9 mouse cellular contexts compared by ENCODE assay signal in genomic region chr5:131429563-131429962, GRCm38 (mm10).
DNase-seq lines count a peak whose midpoint lies in the region; ATAC-seq and TF ChIP-seq lines count a peak whose summit lies in the region.
"Had no signal": no experiment of that assay in that cellular context is flagged by ENCODE, and none has a peak within 500 bp of the region (broad histone marks: within the 10 kb centered on the region; RNA-seq: fewer than 3 reads in every experiment).

No protein-coding gene starts in this region.

- no peak overlapping the region for H3K4me2 ChIP-seq in forebrain, postnatal 0 days (ENCODE audit: low read depth)
- H3K4me2 ChIP-seq in forebrain, embryonic 15.5 days (replicated peaks), result no peak overlapping the region

- no peak overlapping the region for H3K27ac ChIP-seq in forebrain, postnatal 0 days (ENCODE audit: low read depth, low read length)
- H3K27ac ChIP-seq in forebrain, embryonic 15.5 days (replicated peaks), result no peak overlapping the region

- peak; percentile 23; the same call in 1 of the 2 replicates for ATAC-seq in forebrain, postnatal 0 days
- no peak; the same call in 1 of the 2 replicates for ATAC-seq in forebrain, embryonic 15.5 days (replicated peaks)
- 0 out of 2 replicates have a peak, but pooled peaks have one; percentile 45 for ATAC-seq in common myeloid progenitor, adult 5-6 weeks (replicated peaks; ENCODE audit: low read depth, poor library complexity, severe bottlenecking)

- no peak overlapping the region for H3K9ac ChIP-seq in forebrain, postnatal 0 days
- no peak overlapping the region for H3K9ac ChIP-seq in forebrain, embryonic 15.5 days (replicated peaks)

- TF ChIP-seq POLR2A in lung, adult 2 months (IDR thresholded peaks at IDR 0.05; ENCODE audit: borderline replicate concordance, extremely low read depth, low read depth, low read length), result no peak

- no peaks in the 10 kb centered on the region for H3K9me3 ChIP-seq in forebrain, postnatal 0 days (ENCODE audit: low read length)
- H3K9me3 ChIP-seq in forebrain, embryonic 15.5 days, result no peaks in the 10 kb centered on the region

- H3K4me3 ChIP-seq in forebrain, postnatal 0 days (ENCODE audit: low read depth, low read length), result no peak overlapping the region
- no peak overlapping the region for H3K4me3 ChIP-seq in forebrain, embryonic 15.5 days
- no peak overlapping the region for H3K4me3 ChIP-seq in lung, adult 2 months (replicated peaks; ENCODE audit: extremely low read depth, low read depth, low read length)

- no peaks in the 10 kb centered on the region for H3K27me3 ChIP-seq in forebrain, postnatal 0 days (ENCODE audit: insufficient read depth, low read length)
- no peaks in the 10 kb centered on the region for H3K27me3 ChIP-seq in forebrain, embryonic 15.5 days

- peak; percentile 26; the same call in 1 of the 2 replicates for TF ChIP-seq CTCF in forebrain, postnatal 0 days (IDR thresholded peaks at IDR 0.05; ENCODE audit: low read depth)
- TF ChIP-seq CTCF in lung, adult 2 months (IDR thresholded peaks at IDR 0.05; ENCODE audit: insufficient read depth, low read length), result peak; percentile 7; the same call in 1 of the 2 replicates

- no peak for DNase-seq in forebrain, postnatal 0 days
- DNase-seq in lung, adult 2 months, result no peak
- DNase-seq in lung, postnatal 36 days, result no peak
- DNase-seq in ES-CJ7 (ENCODE audit: low read depth, low spot score), result peak; percentile 51
- no peak for DNase-seq in thymus, postnatal 4 days
- DNase-seq in layer of hippocampus, adult 9-10 months (ENCODE audit: low spot score), result no peak
- DNase-seq: layer of hippocampus, adult 9-11 months had no signal

- 60% methylated on average over 6 of the region's 6 CpGs for WGBS in forebrain, postnatal 0 days
- WGBS in forebrain, embryonic 15.5 days, result 65% methylated on average over 6 of the region's 6 CpGs
- WGBS in lung, adult 2 months, result 40% methylated on average over 6 of the region's 6 CpGs

- no peaks in the 10 kb centered on the region for H3K36me3 ChIP-seq in forebrain, postnatal 0 days (ENCODE audit: insufficient read depth)
- no peaks in the 10 kb centered on the region for H3K36me3 ChIP-seq in forebrain, embryonic 15.5 days

- H3K4me1 ChIP-seq in forebrain, postnatal 0 days (ENCODE audit: insufficient read depth), result no peaks in the 10 kb centered on the region
- peaks cover 8% of the 10 kb centered on the region; the same call in 1 of the 2 replicates for H3K4me1 ChIP-seq in forebrain, embryonic 15.5 days
- no peaks in the 10 kb centered on the region for H3K4me1 ChIP-seq in lung, adult 2 months (ENCODE audit: control insufficient read depth, insufficient read depth, low read length)
